Mouse (Mus musculus): ENCODE measurements around the gene Rhbdd1. TPM values are rescaled to one million over a fixed set of nuclear protein-coding genes. Genes with fewer than 3 reads are reported as not detected.

Gene Rhbdd1
- polyA plus RNA-seq, 1 experiment from 2014 or later: 8.7 TPM

Small RNA genes within 50 kb of the gene (microRNA-seq; reads per million reads assigned to microRNA genes)
- gene Gm22112: not detected

Other genes with a start within 250 kb of the Rhbdd1 start
- 33.4 and 34.4 TPM in 2 replicates for gene Gm9747, start 83.3 kb upstream of the Rhbdd1 start, polyA plus RNA-seq (2015; fragmentation: Nextera tagmentation; extraction: Ambion mirVana)
- 9.3 and 9.5 TPM in 2 replicates for gene Irs1, start 25.0 kb upstream of the Rhbdd1 start, polyA plus RNA-seq (2015; fragmentation: Nextera tagmentation; extraction: Ambion mirVana)

Measured in heart, embryonic 13.5 days (tissue).